Mouse (Mus musculus) stomach, embryonic 14.5 days (tissue): ENCODE results near the gene Pdgfb. TPM values are rescaled to one million over a fixed set of nuclear protein-coding genes. Genes with fewer than 3 reads are reported as not detected.
A peak's percentile ranks its signal among the peaks of the same experiment; 100 is the strongest.

ENCODE experiments used
- ATAC-seq: fragments of 200-750 bp; cut with Nextera tagmentation; 2 replicates; pipeline ENCODE4 v1.8.0; 2017; ENCODE audit warnings: low read depth, moderate TSS enrichment; ENCODE audit not compliant: insufficient number of reproducible peaks, insufficient read depth, low FRiP score
- H3K27ac ChIP-seq: fragments of 300-500 bp; sonication (generic); 2 replicates; pipeline ENCODE4 v1.5.1; 2014; ENCODE audit warnings: mild to moderate bottlenecking, low read length, moderate library complexity, mixed read lengths
- H3K27me3 ChIP-seq: fragments of 300-500 bp; sonication (generic); 2 replicates; pipeline ENCODE4 v1.6.1; 2014; ENCODE audit warnings: low read length, control low read depth, mixed read lengths; ENCODE audit not compliant: control insufficient read depth, insufficient read depth
- H3K36me3 ChIP-seq: fragments of 300-500 bp; sonication (generic); 2 replicates; pipeline ENCODE4 v1.6.1; 2014; ENCODE audit warnings: mild to moderate bottlenecking, control low read depth, low read length, moderate library complexity, mixed read lengths; ENCODE audit not compliant: control insufficient read depth, insufficient read depth
- H3K4me1 ChIP-seq: fragments of 300-500 bp; sonication (generic); 2 replicates; pipeline ENCODE4 v1.6.1; 2014; ENCODE audit warnings: low read length, control low read depth, mixed read lengths; ENCODE audit not compliant: control insufficient read depth, insufficient read depth
- H3K4me2 ChIP-seq: fragments of 300-500 bp; sonication (generic); replicated peaks from 2 replicates; pipeline ENCODE4 v1.6.1; 2014; ENCODE audit warnings: low read depth, low read length, control low read depth
- H3K4me3 ChIP-seq: fragments of 300-500 bp; sonication (generic); 2 replicates; pipeline ENCODE4 v1.5.1; 2014; ENCODE audit warnings: low read depth, low read length, control low read depth
- H3K9ac ChIP-seq: fragments of 300-500 bp; sonication (generic); replicated peaks from 2 replicates; pipeline ENCODE4 v1.6.1; 2014; ENCODE audit warnings: low read depth, mild to moderate bottlenecking, control low read depth, low read length, moderate library complexity, mixed read lengths
- H3K9me3 ChIP-seq: fragments of 300-500 bp; sonication (generic); 2 replicates; pipeline ENCODE4 v1.6.1; 2016; ENCODE audit warnings: low read depth, low read length, control low read depth; ENCODE audit not compliant: control insufficient read depth
- WGBS: fragments of 180-500 bp; shearing (Covaris S2); extraction: QIAGEN DNeasy Blood & Tissue Kit; methylation state at CpG from one replicate; pipeline ENCODE4 v1.1.7; 2014; 5-methylcytosine and 5-hydroxymethylcytosine counted together
- polyA plus RNA-seq: library from polyadenylated mRNA; unstranded; fragments of >200 nt; fragmentation: Nextera tagmentation; extraction: Ambion mirVana; gene quantifications from 2 replicates; pipeline ENCODE4 v1.2.1, GENCODE M21; 2014

The Pdgfb gene
- polyA plus RNA-seq, 1 experiment from 2014 or later = 5.0 TPM

- Histone ChIP-seq H3K4me3 (no peak overlapping the region), H3K4me2 (no peak overlapping the region), H3K27me3 (no peaks in the 10 kb centered on the region), H3K9ac (no peak overlapping the region), H3K36me3 (no peaks in the 10 kb centered on the region), H3K9me3 (no peaks in the 10 kb centered on the region), H3K27ac (no peak overlapping the region), H3K4me1 (no peaks in the 10 kb centered on the region)
- 62% methylated on average over 3 of the region's 3 CpGs for WGBS
- no peak for ATAC-seq
These were observed 16.8 kb downstream of the Pdgfb start for GRCm38 (mm10) chr15:79997988-79998387.

GRCm38 (mm10) chr15:79996781-79997180 lies 18.0 kb downstream of the Pdgfb start:
- no peak for ATAC-seq
- no peak overlapping the region for H3K27ac ChIP-seq
- no peaks in the 10 kb centered on the region for H3K27me3 ChIP-seq
- no peaks in the 10 kb centered on the region for H3K9me3 ChIP-seq
- no peaks in the 10 kb centered on the region for H3K4me1 ChIP-seq
- no peak overlapping the region for H3K4me3 ChIP-seq
- 91% methylated on average over 11 of the region's 11 CpGs for WGBS
- no peaks in the 10 kb centered on the region for H3K36me3 ChIP-seq
- H3K9ac ChIP-seq = no peak overlapping the region
- no peak overlapping the region for H3K4me2 ChIP-seq

- ATAC-seq = no peak
- no peak overlapping the region for H3K9ac ChIP-seq
- H3K4me2 ChIP-seq = no peak overlapping the region
- no peaks in the 10 kb centered on the region for H3K36me3 ChIP-seq
- H3K4me3 ChIP-seq = no peak overlapping the region
- H3K4me1 ChIP-seq = no peaks in the 10 kb centered on the region
- H3K27me3 ChIP-seq = no peaks in the 10 kb centered on the region
- 96% methylated on average over 7 of the region's 7 CpGs for WGBS
- no peaks in the 10 kb centered on the region for H3K9me3 ChIP-seq
- no peak overlapping the region for H3K27ac ChIP-seq
These were observed 19.2 kb downstream of the Pdgfb start for GRCm38 (mm10) chr15:79995552-79995951.

- H3K4me1 ChIP-seq = no peaks in the 10 kb centered on the region
- no peak for ATAC-seq
- H3K27ac ChIP-seq = no peak overlapping the region
- no peaks in the 10 kb centered on the region for H3K36me3 ChIP-seq
- 75% methylated on average over 4 of the region's 4 CpGs for WGBS
- H3K9ac ChIP-seq = no peak overlapping the region
- no peak overlapping the region for H3K4me3 ChIP-seq
- no peaks in the 10 kb centered on the region for H3K9me3 ChIP-seq
- H3K4me2 ChIP-seq = no peak overlapping the region
- no peaks in the 10 kb centered on the region for H3K27me3 ChIP-seq
These were observed 20.2 kb downstream of the Pdgfb start for GRCm38 (mm10) chr15:79994566-79994965.

GRCm38 (mm10) chr15:79986182-79986581 lies 28.6 kb downstream of the Pdgfb start:
- no peak for ATAC-seq
- Histone ChIP-seq H3K4me3 (no peak overlapping the region), H3K9ac (no peak overlapping the region), H3K4me1 (peaks cover 7% of the 10 kb centered on the region; the same call in 1 of the 2 replicates), H3K27ac (0 out of 2 replicates have a peak overlapping the region, but pooled peaks have one; percentile 10), H3K36me3 (no peaks in the 10 kb centered on the region), H3K4me2 (no peak overlapping the region), H3K27me3 (no peaks in the 10 kb centered on the region), H3K9me3 (no peaks in the 10 kb centered on the region)
- 58% methylated on average over 8 of the region's 8 CpGs for WGBS

- 48% methylated on average over 11 of the region's 11 CpGs for WGBS
- ATAC-seq = no peak
- H3K36me3 ChIP-seq = no peaks in the 10 kb centered on the region
- no peak overlapping the region for H3K4me3 ChIP-seq
- H3K4me2 ChIP-seq = no peak overlapping the region
- no peaks in the 10 kb centered on the region for H3K9me3 ChIP-seq
- H3K4me1 ChIP-seq = peaks cover 7% of the 10 kb centered on the region; the same call in 1 of the 2 replicates
- H3K27me3 ChIP-seq = no peaks in the 10 kb centered on the region
- H3K9ac ChIP-seq = no peak overlapping the region
- H3K27ac ChIP-seq = no peak overlapping the region
These were observed 29.3 kb downstream of the Pdgfb start for GRCm38 (mm10) chr15:79985471-79985870.

GRCm38 (mm10) chr15:79984152-79984551 lies 30.6 kb downstream of the Pdgfb start:
- H3K9ac ChIP-seq = no peak overlapping the region
- ATAC-seq = peak; percentile 89
- H3K9me3 ChIP-seq = no peaks in the 10 kb centered on the region
- no peak overlapping the region for H3K4me2 ChIP-seq
- no peak overlapping the region for H3K27ac ChIP-seq
- H3K4me3 ChIP-seq = no peak overlapping the region
- H3K36me3 ChIP-seq = no peaks in the 10 kb centered on the region
- 25% methylated on average over 7 of the region's 7 CpGs for WGBS
- no peaks in the 10 kb centered on the region for H3K27me3 ChIP-seq
- peaks cover 7% of the 10 kb centered on the region; the same call in 1 of the 2 replicates for H3K4me1 ChIP-seq

GRCm38 (mm10) chr15:79980716-79981115 lies 34.1 kb downstream of the Pdgfb start:
- Histone ChIP-seq H3K27ac (no peak overlapping the region), H3K4me2 (no peak overlapping the region), H3K9me3 (no peaks in the 10 kb centered on the region), H3K4me1 (peaks cover 7% of the 10 kb centered on the region; the same call in 1 of the 2 replicates), H3K9ac (no peak overlapping the region), H3K27me3 (no peaks in the 10 kb centered on the region), H3K36me3 (no peaks in the 10 kb centered on the region), H3K4me3 (no peak overlapping the region)
- 73% methylated on average over 11 of the region's 11 CpGs for WGBS
- ATAC-seq = no peak

- no peak for ATAC-seq
- no peak overlapping the region for H3K9ac ChIP-seq
- 94% methylated on average over 11 of the region's 11 CpGs for WGBS
- H3K4me3 ChIP-seq = no peak overlapping the region
- H3K4me1 ChIP-seq = no peaks in the 10 kb centered on the region
- H3K27me3 ChIP-seq = no peaks in the 10 kb centered on the region
- no peak overlapping the region for H3K27ac ChIP-seq
- H3K36me3 ChIP-seq = no peaks in the 10 kb centered on the region
- H3K4me2 ChIP-seq = no peak overlapping the region
- no peaks in the 10 kb centered on the region for H3K9me3 ChIP-seq
These were observed 42.6 kb downstream of the Pdgfb start for GRCm38 (mm10) chr15:79972186-79972585.
